Mouse (Mus musculus): ENCODE measurements around the gene Tbc1d22a. TPM values are rescaled to one million over a fixed set of nuclear protein-coding genes. Genes with fewer than 3 reads are reported as not detected.

Tbc1d22a gene
- polyA plus RNA-seq, 1 experiment from 2014 or later, result 9.6 TPM

GRCm38 (mm10) chr15:86184851-86185688, 29.2 kb upstream of the Tbc1d22a start:
- no peaks in the 10 kb centered on the region for H3K27me3 ChIP-seq (replicated peaks; ENCODE audit: control insufficient read depth, insufficient read depth, low read length)
- WGBS, result under 1% methylated on average over 70 of the region's 70 CpGs
- no peaks in the 10 kb centered on the region for H3K9me3 ChIP-seq (ENCODE audit: control insufficient read depth, low read length)
- peak overlapping the region; percentile 58 for H3K4me3 ChIP-seq (ENCODE audit: low read depth, low read length)
- H3K36me3 ChIP-seq (ENCODE audit: control insufficient read depth, insufficient read depth, low read length), result no peaks in the 10 kb centered on the region
- H3K27ac ChIP-seq (ENCODE audit: low read depth), result peak overlapping the region; percentile 69
- H3K4me1 ChIP-seq (replicated peaks; ENCODE audit: control insufficient read depth, insufficient read depth, low read length), result peaks cover 20% of the 10 kb centered on the region; the same call in 1 of the 2 replicates
- H3K4me2 ChIP-seq (ENCODE audit: low read length), result peak overlapping the region; percentile 80
- DNase-seq (ENCODE audit: low spot score), result peak; percentile 80
- peak; percentile 48 for ATAC-seq (replicated peaks; ENCODE audit: low FRiP score, low TSS enrichment, low read depth)
- peak overlapping the region; percentile 78 for H3K9ac ChIP-seq (ENCODE audit: low read length)

- H3K4me3 ChIP-seq (ENCODE audit: low read depth, low read length), result peak within 1 kb of the TSS; percentile 58
- DNase-seq (ENCODE audit: low spot score) (peak; percentile 87), ATAC-seq (replicated peaks; ENCODE audit: low FRiP score, low TSS enrichment, low read depth) (peak; percentile 44)
- peaks cover 20% of the 10 kb centered on the region; the same call in 1 of the 2 replicates for H3K4me1 ChIP-seq (replicated peaks; ENCODE audit: control insufficient read depth, insufficient read depth, low read length)
- H3K4me2 ChIP-seq (ENCODE audit: low read length), result peak within 1 kb of the TSS; percentile 80
- no peaks in the 10 kb centered on the region for H3K9me3 ChIP-seq (ENCODE audit: control insufficient read depth, low read length)
- no peaks in the 10 kb centered on the region for H3K27me3 ChIP-seq (replicated peaks; ENCODE audit: control insufficient read depth, insufficient read depth, low read length)
- no peaks in the 10 kb centered on the region for H3K36me3 ChIP-seq (ENCODE audit: control insufficient read depth, insufficient read depth, low read length)
- H3K27ac ChIP-seq (ENCODE audit: low read depth), result peak within 1 kb of the TSS; percentile 69
- 4% methylated on average over 40 of the region's 43 CpGs for WGBS
- H3K9ac ChIP-seq (ENCODE audit: low read length), result peak within 1 kb of the TSS; percentile 78
Measured at GRCm38 (mm10) chr15:86185689-86186569, 28.3 kb upstream of the Tbc1d22a start, which contains the start of gene Cerk. Cerk (minus strand) TSS chr15:86186141.

- DNase-seq (ENCODE audit: low spot score) (no peak), ATAC-seq (replicated peaks; ENCODE audit: low FRiP score, low TSS enrichment, low read depth) (no peak)
- Histone ChIP-seq H3K4me2 (ENCODE audit: low read length) (no peak overlapping the region), H3K9me3 (ENCODE audit: control insufficient read depth, low read length) (no peaks in the 10 kb centered on the region), H3K4me1 (replicated peaks; ENCODE audit: control insufficient read depth, insufficient read depth, low read length) (peaks cover 18% of the 10 kb centered on the region; the same call in 1 of the 2 replicates), H3K27ac (ENCODE audit: low read depth) (no peak overlapping the region), H3K27me3 (replicated peaks; ENCODE audit: control insufficient read depth, insufficient read depth, low read length) (no peaks in the 10 kb centered on the region), H3K9ac (ENCODE audit: low read length) (no peak overlapping the region), H3K36me3 (ENCODE audit: control insufficient read depth, insufficient read depth, low read length) (no peaks in the 10 kb centered on the region), H3K4me3 (ENCODE audit: low read depth, low read length) (no peak overlapping the region)
- WGBS, result 56% methylated on average over 3 of the region's 3 CpGs
Measured at GRCm38 (mm10) chr15:86186686-86187085, 27.6 kb upstream of the Tbc1d22a start.

- Histone ChIP-seq H3K4me1 (replicated peaks; ENCODE audit: control insufficient read depth, insufficient read depth, low read length) (peaks cover 8% of the 10 kb centered on the region; the same call in 1 of the 2 replicates), H3K9me3 (ENCODE audit: control insufficient read depth, low read length) (no peaks in the 10 kb centered on the region), H3K4me2 (ENCODE audit: low read length) (no peak overlapping the region), H3K4me3 (ENCODE audit: low read depth, low read length) (no peak overlapping the region), H3K27ac (ENCODE audit: low read depth) (no peak overlapping the region), H3K36me3 (ENCODE audit: control insufficient read depth, insufficient read depth, low read length) (no peaks in the 10 kb centered on the region), H3K27me3 (replicated peaks; ENCODE audit: control insufficient read depth, insufficient read depth, low read length) (no peaks in the 10 kb centered on the region), H3K9ac (ENCODE audit: low read length) (no peak overlapping the region)
- 49% methylated on average over 5 of the region's 5 CpGs for WGBS
- DNase-seq (ENCODE audit: low spot score) (no peak), ATAC-seq (replicated peaks; ENCODE audit: low FRiP score, low TSS enrichment, low read depth) (no peak)
Measured at GRCm38 (mm10) chr15:86188186-86188585, 26.1 kb upstream of the Tbc1d22a start.

- DNase-seq (ENCODE audit: low spot score) (no peak), ATAC-seq (replicated peaks; ENCODE audit: low FRiP score, low TSS enrichment, low read depth) (no peak)
- H3K9ac ChIP-seq (ENCODE audit: low read length), result no peak overlapping the region
- H3K9me3 ChIP-seq (ENCODE audit: control insufficient read depth, low read length), result no peaks in the 10 kb centered on the region
- H3K27me3 ChIP-seq (replicated peaks; ENCODE audit: control insufficient read depth, insufficient read depth, low read length), result no peaks in the 10 kb centered on the region
- 25% methylated on average over 10 of the region's 10 CpGs for WGBS
- H3K36me3 ChIP-seq (ENCODE audit: control insufficient read depth, insufficient read depth, low read length), result no peaks in the 10 kb centered on the region
- H3K27ac ChIP-seq (ENCODE audit: low read depth), result no peak overlapping the region
- no peak overlapping the region for H3K4me3 ChIP-seq (ENCODE audit: low read depth, low read length)
- H3K4me2 ChIP-seq (ENCODE audit: low read length), result no peak overlapping the region
- peaks cover 8% of the 10 kb centered on the region; the same call in 1 of the 2 replicates for H3K4me1 ChIP-seq (replicated peaks; ENCODE audit: control insufficient read depth, insufficient read depth, low read length)
Measured at GRCm38 (mm10) chr15:86188746-86189470, 25.4 kb upstream of the Tbc1d22a start.

- WGBS, result 81% methylated on average over 3 of the region's 3 CpGs
- H3K27ac ChIP-seq (ENCODE audit: low read depth), result no peak overlapping the region
- H3K4me3 ChIP-seq (ENCODE audit: low read depth, low read length), result no peak overlapping the region
- H3K4me2 ChIP-seq (ENCODE audit: low read length), result no peak overlapping the region
- no peak overlapping the region for H3K9ac ChIP-seq (ENCODE audit: low read length)
- no peaks in the 10 kb centered on the region for H3K27me3 ChIP-seq (replicated peaks; ENCODE audit: control insufficient read depth, insufficient read depth, low read length)
- no peak for ATAC-seq (replicated peaks; ENCODE audit: low FRiP score, low TSS enrichment, low read depth)
- H3K9me3 ChIP-seq (ENCODE audit: control insufficient read depth, low read length), result no peaks in the 10 kb centered on the region
- H3K36me3 ChIP-seq (ENCODE audit: control insufficient read depth, insufficient read depth, low read length), result no peaks in the 10 kb centered on the region
- no peak for DNase-seq (ENCODE audit: low spot score)
- peaks cover 8% of the 10 kb centered on the region; the same call in 1 of the 2 replicates for H3K4me1 ChIP-seq (replicated peaks; ENCODE audit: control insufficient read depth, insufficient read depth, low read length)
Measured at GRCm38 (mm10) chr15:86190387-86190786, 23.9 kb upstream of the Tbc1d22a start.

GRCm38 (mm10) chr15:86191505-86191904, 22.8 kb upstream of the Tbc1d22a start:
- Histone ChIP-seq H3K27ac (ENCODE audit: low read depth) (no peak overlapping the region), H3K27me3 (replicated peaks; ENCODE audit: control insufficient read depth, insufficient read depth, low read length) (no peaks in the 10 kb centered on the region), H3K4me3 (ENCODE audit: low read depth, low read length) (no peak overlapping the region), H3K36me3 (ENCODE audit: control insufficient read depth, insufficient read depth, low read length) (no peaks in the 10 kb centered on the region), H3K9me3 (ENCODE audit: control insufficient read depth, low read length) (no peaks in the 10 kb centered on the region), H3K9ac (ENCODE audit: low read length) (no peak overlapping the region), H3K4me1 (replicated peaks; ENCODE audit: control insufficient read depth, insufficient read depth, low read length) (0 out of 2 replicates have a peak, but pooled peaks cover 4% of the 10 kb centered on the region), H3K4me2 (ENCODE audit: low read length) (no peak overlapping the region)
- DNase-seq (ENCODE audit: low spot score), result no peak
- WGBS, result 39% methylated on average over 1 of the region's 1 CpGs
- no peak for ATAC-seq (replicated peaks; ENCODE audit: low FRiP score, low TSS enrichment, low read depth)

- Histone ChIP-seq H3K27ac (ENCODE audit: low read depth) (no peak overlapping the region), H3K9ac (ENCODE audit: low read length) (no peak overlapping the region), H3K36me3 (ENCODE audit: control insufficient read depth, insufficient read depth, low read length) (no peaks in the 10 kb centered on the region), H3K4me2 (ENCODE audit: low read length) (no peak overlapping the region), H3K9me3 (ENCODE audit: control insufficient read depth, low read length) (no peaks in the 10 kb centered on the region), H3K4me3 (ENCODE audit: low read depth, low read length) (no peak overlapping the region), H3K4me1 (replicated peaks; ENCODE audit: control insufficient read depth, insufficient read depth, low read length) (0 out of 2 replicates have a peak, but pooled peaks cover 4% of the 10 kb centered on the region), H3K27me3 (replicated peaks; ENCODE audit: control insufficient read depth, insufficient read depth, low read length) (no peaks in the 10 kb centered on the region)
- 63% methylated on average over 3 of the region's 3 CpGs for WGBS
- no peak for DNase-seq (ENCODE audit: low spot score)
- ATAC-seq (replicated peaks; ENCODE audit: low FRiP score, low TSS enrichment, low read depth), result no peak
Measured at GRCm38 (mm10) chr15:86191933-86192332, 22.3 kb upstream of the Tbc1d22a start.
